Mouse (Mus musculus) CD4-positive naive resting alpha-beta T cell, adult 57 days (primary cell): ENCODE data around the gene Cyp2d10. TPM values are rescaled to one million over a fixed set of nuclear protein-coding genes. Genes with fewer than 3 reads are reported as not detected.

Experiments used
- total RNA-seq: library from RNA; stranded (reverse); gene quantifications from one replicate; pipeline ENCODE4 v1.2.4, GENCODE M21; 2023

Gene Cyp2d10
- not detected for total RNA-seq

DNA sequence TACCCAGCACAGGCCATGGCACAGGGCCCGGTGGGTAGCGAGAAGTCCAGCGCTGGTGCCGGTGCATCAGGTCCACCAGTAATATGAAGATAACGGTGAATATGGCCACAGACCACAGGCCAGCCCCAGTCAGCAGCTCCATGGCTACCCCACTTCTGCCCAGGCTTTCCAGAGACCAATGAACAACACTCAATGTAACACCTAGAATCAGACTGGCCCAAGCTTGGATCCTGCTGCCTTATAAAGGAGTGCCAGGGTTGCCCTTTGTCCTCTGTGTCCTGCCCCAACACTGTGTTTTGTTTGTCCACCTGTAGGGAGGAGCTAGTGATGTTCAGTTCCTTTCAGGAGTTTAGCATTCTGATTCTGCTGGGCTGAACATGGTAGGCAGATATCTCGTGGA lies at the start of gene Cyp2d10:
TSS of gene Cyp2d10 (minus strand) at position 215 of the 400 bp plus-strand sequence.

DNA sequence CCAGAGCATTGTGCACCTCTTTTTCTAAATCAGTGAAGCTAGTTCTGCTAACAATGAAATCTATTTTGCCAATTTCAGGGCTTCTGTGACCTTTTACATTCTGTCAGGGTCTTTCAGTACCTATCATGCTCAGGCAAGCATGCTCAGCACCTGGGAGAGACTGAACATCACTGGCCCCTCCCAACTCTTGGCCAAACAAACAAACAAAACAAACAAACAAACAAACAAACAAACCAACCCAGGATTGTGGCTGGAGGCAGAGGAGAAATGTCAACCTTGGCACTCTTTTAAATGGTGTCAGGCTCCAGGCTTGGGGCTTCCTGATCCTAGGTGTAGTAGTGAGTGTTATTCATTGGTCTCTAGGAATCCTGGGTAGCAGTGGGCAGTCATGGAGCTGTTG lies 26.1 kb upstream of the Cyp2d10 start, which contains the start of gene Cyp2d9:
TSS of gene Cyp2d9 (plus strand) at position 301 of the 400 bp plus-strand sequence.

DNA sequence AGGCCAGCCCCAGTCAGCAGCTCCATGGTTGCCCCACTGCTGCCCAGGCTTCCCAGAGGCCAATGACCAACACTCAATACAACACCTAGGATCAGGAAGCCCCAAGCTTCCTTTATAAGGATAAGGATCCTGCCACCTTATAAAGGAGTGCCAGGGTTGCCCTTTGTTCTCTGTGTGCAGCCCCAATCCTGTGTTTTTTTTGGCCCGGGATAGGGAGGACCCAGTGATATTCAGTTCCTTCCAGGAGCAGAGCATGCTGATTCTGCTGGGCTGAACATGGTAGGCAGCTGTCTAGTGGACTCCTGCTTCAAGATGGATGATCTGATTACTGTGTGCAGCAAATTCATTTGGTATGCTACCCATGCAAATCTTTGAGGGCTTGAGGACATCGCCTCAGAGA lies 13.1 kb downstream of the Cyp2d10 start, which contains the start of gene Cyp2d11:
TSS of gene Cyp2d11 (minus strand) at position 101 of the 400 bp plus-strand sequence.

DNA sequence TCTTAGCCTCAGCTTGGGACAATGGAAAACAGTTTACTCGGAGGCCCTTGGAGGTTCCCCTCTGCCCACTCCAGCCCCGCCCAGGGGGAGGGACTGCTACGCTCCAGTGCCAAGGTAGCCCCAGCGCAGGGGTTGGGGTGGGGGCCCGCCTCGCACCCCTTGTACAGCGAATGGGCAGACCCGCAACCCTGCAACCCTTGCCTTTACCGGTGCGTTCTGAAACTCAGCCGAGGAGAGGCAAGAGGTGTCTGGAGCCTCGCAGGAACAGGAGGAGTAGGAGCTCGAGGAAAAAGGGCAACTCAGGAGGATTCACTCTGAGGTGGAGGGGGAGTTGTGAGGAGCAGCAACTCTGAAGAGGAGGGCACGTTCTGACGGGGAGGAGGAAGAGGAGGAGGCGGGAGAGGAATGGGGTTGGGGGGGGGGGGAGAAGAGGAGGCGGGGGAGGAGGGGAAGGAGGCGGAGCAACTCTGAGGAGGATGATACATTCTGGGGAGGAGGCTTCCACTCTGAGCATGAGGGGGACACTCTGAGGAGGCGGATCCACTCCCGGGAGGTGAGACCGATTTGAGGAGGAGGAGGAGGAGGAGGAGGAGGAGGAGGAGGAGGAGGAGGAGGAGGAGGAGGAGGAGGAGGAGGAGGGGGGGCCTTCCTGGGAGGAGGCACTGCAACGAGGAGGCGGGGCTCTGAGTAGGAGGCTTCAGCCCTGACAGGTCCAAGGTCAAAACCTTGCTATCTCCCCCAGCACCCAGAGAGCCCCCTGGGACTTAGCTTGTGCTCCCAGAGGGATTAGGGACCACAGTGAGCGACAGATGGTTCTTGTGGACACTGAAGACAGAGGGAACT lies 26.9 kb downstream of the Cyp2d10 start, which contains the start of gene Cyp2d22:
TSS of gene Cyp2d22 (minus strand) at position 390 of the 843 bp plus-strand sequence.

DNA sequence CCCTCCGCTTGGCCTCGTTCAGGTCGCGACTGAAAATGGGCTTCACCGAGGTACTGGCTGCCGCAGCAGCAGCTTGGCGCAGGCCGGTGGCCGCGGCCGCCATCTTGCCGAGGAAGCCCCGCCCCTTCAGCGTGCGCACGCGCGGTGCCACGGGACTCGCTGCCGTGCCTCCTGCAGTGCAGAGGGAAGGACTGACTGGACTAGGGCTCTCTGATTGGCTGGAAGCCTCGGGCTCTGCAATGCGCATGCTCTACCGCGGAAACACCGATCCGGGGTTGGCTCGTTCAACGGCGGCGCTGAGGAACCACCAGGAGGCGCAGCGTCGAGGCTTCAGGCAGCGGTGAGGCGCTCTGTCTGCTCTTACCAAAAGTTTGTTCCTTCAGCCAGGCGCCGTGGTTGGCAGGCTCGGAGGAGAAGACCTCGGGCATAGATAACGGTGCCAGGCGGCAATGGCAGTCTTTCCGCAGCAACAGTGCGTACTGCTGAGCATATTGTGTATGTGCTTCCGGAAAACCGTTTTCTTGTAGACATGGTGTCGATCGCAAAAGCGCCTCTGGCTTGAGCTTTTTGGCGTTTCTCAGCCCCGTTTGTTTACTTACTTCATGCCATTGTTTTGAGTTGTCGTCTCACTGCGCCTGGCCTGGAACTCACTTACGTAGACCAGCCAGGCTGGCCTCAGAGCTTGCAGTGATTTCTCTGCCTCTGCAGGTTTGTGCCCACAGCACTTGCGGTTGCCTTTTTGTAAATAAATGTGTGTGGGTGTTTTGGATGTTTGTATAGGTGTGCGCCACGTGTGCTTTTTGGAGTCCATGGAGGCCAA lies 52.7 kb downstream of the Cyp2d10 start, which contains the start of gene Ndufa6:
TSS of gene Ndufa6 (minus strand) at position 197 of the 820 bp plus-strand sequence.

Other genes starting within 250 kb of the Cyp2d10 start
- gene Shisa8, start 194.4 kb downstream of the Cyp2d10 start, total RNA-seq, result not detected
- gene Tnfrsf13c, start 182.8 kb downstream of the Cyp2d10 start, total RNA-seq, result 9.7 TPM
- gene Cenpm, start 162.4 kb downstream of the Cyp2d10 start, total RNA-seq, result not detected
- gene 1500009C09Rik, start 154.8 kb downstream of the Cyp2d10 start, total RNA-seq, result not detected
- gene Sept3, start 132.3 kb downstream of the Cyp2d10 start, total RNA-seq, result not detected
- gene Wbp2nl, start 108.2 kb downstream of the Cyp2d10 start, total RNA-seq, result not detected
- gene Naga, start 68.3 kb downstream of the Cyp2d10 start, total RNA-seq, result 56.1 TPM
- 0.27 TPM for gene Pheta2, start 68.3 kb downstream of the Cyp2d10 start, total RNA-seq
- 91.4 TPM for gene Smdt1, start 68.2 kb downstream of the Cyp2d10 start, total RNA-seq
- 113 TPM for gene Ndufa6, start 52.9 kb downstream of the Cyp2d10 start, total RNA-seq
- 11.1 TPM for gene Cyp2d22, start 26.9 kb downstream of the Cyp2d10 start, total RNA-seq
- not detected for gene Cyp2d11, start 13.2 kb downstream of the Cyp2d10 start, total RNA-seq
- gene Cyp2d9, start 26.2 kb upstream of the Cyp2d10 start, total RNA-seq, result not detected
- gene Cyp2d12, start 147.9 kb upstream of the Cyp2d10 start, total RNA-seq, result not detected
- gene Cyp2d34, start 213.8 kb upstream of the Cyp2d10 start, total RNA-seq, result not detected